Mouse (Mus musculus): Measurements from ENCODE around the gene Adam22. TPM values are rescaled to one million over a fixed set of nuclear protein-coding genes. Genes with fewer than 3 reads are reported as not detected.

Gene Adam22
- polyA plus RNA-seq (2014; fragmentation: Illumina TruSeq; extraction: RNeasy Lipid Tissue Mini Kit (QIAGEN cat#74804)) = 4.0 TPM

DNA sequence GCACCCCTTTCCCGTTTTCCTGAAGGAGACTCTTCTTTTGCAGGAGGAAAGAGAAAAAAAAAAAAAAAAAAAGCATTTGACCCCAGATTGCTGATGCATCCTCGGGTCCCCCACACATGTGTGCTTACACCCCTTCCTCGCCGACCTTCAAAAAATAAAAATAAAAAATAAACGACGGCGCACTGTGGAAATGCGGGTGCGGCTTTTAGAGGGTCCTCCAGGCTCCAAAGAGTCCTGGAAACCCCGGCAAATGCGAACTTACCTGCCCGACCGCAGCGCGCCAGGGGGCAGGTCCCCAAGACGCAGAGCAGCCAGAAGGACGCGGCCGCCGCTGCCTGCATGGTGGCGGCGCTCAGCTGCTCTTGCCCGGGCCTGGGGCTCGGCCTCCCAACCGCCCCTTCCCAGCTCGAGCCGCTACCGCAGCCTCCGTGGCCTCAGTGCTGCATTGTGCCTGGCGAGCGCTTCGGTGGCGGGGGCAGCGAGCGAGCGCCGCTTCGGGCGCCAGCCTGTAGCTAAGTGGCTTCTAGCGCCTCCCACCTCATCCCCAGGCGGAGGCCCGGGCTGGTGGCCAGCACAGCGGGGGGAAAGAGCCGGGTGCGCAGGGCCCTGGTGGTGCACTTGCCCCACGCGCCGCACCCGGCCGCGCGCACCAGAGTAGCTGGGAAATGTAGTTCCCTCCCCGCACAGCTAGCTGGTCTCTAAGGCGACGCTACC is at the start of gene Adam22:
Gene Adam22 (minus strand): TSS at position 547 of the 714 bp plus-strand sequence.

GRCm38 (mm10) chr5:8045855-8046254 is 322.1 kb downstream of the Adam22 start, which contains the start of gene Sri:
Sri (plus strand) TSS chr5:8046078.

Other genes starting within 250 kb of the Adam22 start
- gene Dbf4, start 54.6 kb upstream of the Adam22 start, polyA plus RNA-seq (2014; fragmentation: Illumina TruSeq; extraction: RNeasy Lipid Tissue Mini Kit (QIAGEN cat#74804)) = 70.2 TPM
- gene Slc25a40, start 54.7 kb upstream of the Adam22 start, polyA plus RNA-seq (2014; fragmentation: Illumina TruSeq; extraction: RNeasy Lipid Tissue Mini Kit (QIAGEN cat#74804)) = 29.1 TPM

Measured in ovary, adult 10 weeks (tissue).